Mouse (Mus musculus): ENCODE data around the gene Bin2. TPM values are rescaled to one million over a fixed set of nuclear protein-coding genes. Genes with fewer than 3 reads are reported as not detected.

Gene Bin2
- total RNA-seq, 2 experiments from 2014 or later = 4.5 to 6.2 TPM

GRCm38 (mm10) chr15:100660306-100660705 lies 9.0 kb downstream of the Bin2 start:
- no peak for DNase-seq (ENCODE audit: low spot score in 2 of 2)
- intact Hi-C loops (cut with DNase I) = no loop called here

GRCm38 (mm10) chr15:100655201-100655600 lies 14.2 kb downstream of the Bin2 start:
- intact Hi-C loops (cut with DNase I) = no loop called here
- DNase-seq (ENCODE audit: low spot score in 2 of 2) = no peak

GRCm38 (mm10) chr15:100654271-100654670 lies 15.1 kb downstream of the Bin2 start:
- intact Hi-C loops (cut with DNase I) = no loop called here

GRCm38 (mm10) chr15:100651610-100652009 lies 17.7 kb downstream of the Bin2 start:
- no peak for DNase-seq (ENCODE audit: low spot score in 2 of 2)

More at GRCm38 (mm10) chr15:100654271-100654670, 15.1 kb downstream of the Bin2 start:
- DNase-seq (ENCODE audit: low spot score in 2 of 2) = no peak

GRCm38 (mm10) chr15:100650111-100650510 lies 19.2 kb downstream of the Bin2 start:
- intact Hi-C loops (cut with DNase I) = no loop called here
- DNase-seq (ENCODE audit: low spot score in 2 of 2) = no peak

More at GRCm38 (mm10) chr15:100651610-100652009, 17.7 kb downstream of the Bin2 start:
- intact Hi-C loops (cut with DNase I) = no loop called here

- DNase-seq (ENCODE audit: low spot score in 2 of 2) = no peak
- intact Hi-C loops (cut with DNase I) = no loop called here
Observed at GRCm38 (mm10) chr15:100646161-100646560, 23.2 kb downstream of the Bin2 start.

DNA sequence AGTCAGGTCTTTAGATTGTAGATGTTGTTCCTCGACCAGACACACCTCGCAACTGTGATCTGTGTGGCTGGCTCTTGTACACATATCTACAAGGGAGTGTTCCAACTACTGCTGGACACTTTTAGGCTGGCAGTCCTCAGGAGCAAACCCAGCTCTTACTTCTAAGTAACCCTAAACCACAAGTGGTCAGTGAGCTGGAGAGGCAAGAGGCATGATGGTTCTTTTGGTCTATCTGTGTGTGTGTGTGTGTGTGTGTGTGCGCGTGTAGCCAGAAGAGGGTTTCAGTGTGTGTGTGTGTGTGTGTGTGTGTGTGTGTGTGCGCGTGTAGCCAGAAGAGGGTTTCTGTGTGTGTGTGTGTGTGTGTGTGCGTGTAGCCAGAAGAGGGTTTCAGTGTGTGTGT lies 26.9 kb downstream of the Bin2 start:
- intact Hi-C loops (cut with DNase I) = no loop called here
- DNase-seq (ENCODE audit: low spot score in 2 of 2) = no peak

DNA sequence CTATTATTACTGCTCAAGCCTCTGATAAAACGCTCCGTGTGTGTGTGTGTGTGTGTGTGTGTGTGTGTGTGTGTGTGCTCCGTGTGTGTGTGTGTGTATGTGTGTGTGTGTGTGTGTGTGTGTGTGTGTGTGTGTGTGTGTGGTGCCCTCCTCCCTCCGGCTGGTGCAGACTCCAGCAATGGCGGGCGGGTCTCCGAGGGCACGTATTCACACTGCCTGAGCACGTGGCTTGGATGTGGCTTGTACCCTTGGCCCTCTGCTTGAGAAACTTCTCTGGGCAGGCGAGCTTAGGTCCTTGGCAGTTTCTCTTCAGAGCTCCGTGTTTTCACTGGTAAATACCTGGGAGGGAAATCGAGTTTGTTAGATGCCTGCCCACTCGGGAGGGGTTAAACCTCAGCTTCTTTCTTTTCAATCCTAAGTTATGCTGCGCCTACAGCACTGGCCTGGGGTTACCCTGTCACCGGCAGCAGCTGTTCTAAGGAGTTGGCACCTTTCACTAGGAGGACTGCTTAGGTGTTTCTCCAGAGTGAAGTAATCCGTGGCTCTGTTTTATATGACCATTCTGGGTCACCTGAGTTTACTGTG lies 28.0 kb downstream of the Bin2 start:
- DNase-seq (ENCODE audit: low spot score in 2 of 2) = no peak
- intact Hi-C loops (cut with DNase I) = no loop called here

DNA sequence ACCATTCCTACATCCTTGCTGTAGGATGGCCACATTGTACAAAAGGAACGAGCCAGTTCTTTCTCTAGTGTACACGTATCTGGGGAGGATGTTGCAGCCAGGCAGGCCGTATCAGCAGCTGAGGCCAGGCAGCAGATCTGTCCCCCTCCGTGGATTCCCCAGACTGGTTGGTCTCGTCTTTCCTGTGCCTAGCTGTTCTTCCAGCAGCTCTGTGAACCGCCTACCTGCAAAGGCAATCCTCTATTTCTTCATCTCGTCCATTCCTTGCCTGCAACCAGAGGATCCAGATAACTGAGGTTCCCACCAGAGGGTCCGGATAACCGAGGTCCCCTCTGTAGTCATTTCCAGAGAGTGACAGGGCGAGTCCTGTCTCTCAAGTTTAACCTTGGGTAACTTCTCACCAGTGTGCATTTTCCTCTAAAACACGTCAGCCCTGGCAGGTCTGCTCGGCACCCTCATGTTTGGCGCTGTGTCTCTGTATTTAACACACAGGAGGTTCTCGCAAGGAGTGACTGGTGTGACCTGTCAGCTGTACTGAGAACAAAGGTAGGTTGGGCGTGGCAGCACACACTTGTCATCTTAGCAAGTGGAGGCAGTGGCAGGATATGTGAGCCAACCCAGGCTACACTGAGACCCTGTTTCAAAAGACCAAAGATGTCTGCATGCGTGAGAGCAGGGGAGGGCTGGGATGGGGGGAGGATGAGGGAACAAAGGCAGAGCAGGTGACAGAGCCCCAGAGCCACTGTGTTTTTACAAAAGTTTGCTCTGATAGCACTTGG lies 29.2 kb downstream of the Bin2 start:
- intact Hi-C loops (cut with DNase I) = no loop called here
- DNase-seq (ENCODE audit: low spot score in 2 of 2) = no peak

GRCm38 (mm10) chr15:100637661-100638060 lies 31.7 kb downstream of the Bin2 start:
- intact Hi-C loops (cut with DNase I) = no loop called here
- DNase-seq (ENCODE audit: low spot score in 2 of 2) = no peak

- intact Hi-C loops (cut with DNase I) = no loop called here
- no peak for DNase-seq (ENCODE audit: low spot score in 2 of 2)
Observed at GRCm38 (mm10) chr15:100636700-100637501, 32.5 kb downstream of the Bin2 start, which contains the start of gene Smagp. Gene Smagp (minus strand): TSS chr15:100636940.

GRCm38 (mm10) chr15:100635851-100636645 lies 33.3 kb downstream of the Bin2 start:
- intact Hi-C loops (cut with DNase I) = no loop called here

DNA sequence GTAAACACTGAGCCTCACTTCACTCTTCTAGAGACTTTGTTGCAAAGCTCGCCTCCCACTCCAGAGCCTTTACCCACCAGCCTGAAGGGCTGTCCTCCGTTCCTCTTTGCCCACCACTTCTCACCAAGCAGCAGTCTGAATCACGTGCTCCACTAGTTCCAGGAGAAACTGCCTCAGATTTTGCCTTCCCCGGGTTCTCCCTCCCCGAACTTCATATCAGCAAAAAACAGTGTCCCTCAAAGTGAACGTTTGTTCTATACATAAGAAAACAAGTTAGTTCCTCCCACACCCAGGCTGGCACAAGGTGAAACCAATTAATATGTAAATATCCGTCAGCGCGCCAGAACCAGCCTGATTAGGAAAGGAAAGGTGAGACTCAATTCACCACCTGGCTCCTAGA lies 34.1 kb downstream of the Bin2 start:
- no peak for DNase-seq (ENCODE audit: low spot score in 2 of 2)
- intact Hi-C loops (cut with DNase I) = no loop called here

More at GRCm38 (mm10) chr15:100635851-100636645, 33.3 kb downstream of the Bin2 start:
- DNase-seq (ENCODE audit: low spot score in 2 of 2) = no peak

DNA sequence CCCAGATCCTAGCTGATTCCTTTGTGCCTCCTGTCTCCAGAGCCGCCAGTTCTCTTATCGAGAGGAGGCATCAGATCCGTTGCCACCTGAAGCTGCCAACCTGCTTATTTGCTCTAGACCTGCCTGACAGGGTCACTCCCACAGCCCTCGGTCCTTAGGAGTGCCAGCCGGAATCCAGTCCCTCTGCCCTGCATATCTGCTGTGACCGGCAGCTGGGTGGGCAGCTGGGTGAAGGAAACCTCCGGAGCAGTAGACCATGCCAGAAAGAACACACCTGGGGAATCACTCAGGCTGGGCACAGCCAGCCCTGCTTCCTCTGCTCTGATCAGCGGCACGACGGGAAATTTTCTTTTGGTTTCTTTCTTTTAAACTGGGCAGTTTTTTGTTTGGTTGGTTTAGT lies 36.0 kb downstream of the Bin2 start:
- no peak for DNase-seq (ENCODE audit: low spot score in 2 of 2)
- intact Hi-C loops (cut with DNase I) = no loop called here

- no peak for DNase-seq (ENCODE audit: low spot score in 2 of 2)
- intact Hi-C loops (cut with DNase I) = no loop called here
Observed at GRCm38 (mm10) chr15:100632323-100632722, 37.0 kb downstream of the Bin2 start.

DNA sequence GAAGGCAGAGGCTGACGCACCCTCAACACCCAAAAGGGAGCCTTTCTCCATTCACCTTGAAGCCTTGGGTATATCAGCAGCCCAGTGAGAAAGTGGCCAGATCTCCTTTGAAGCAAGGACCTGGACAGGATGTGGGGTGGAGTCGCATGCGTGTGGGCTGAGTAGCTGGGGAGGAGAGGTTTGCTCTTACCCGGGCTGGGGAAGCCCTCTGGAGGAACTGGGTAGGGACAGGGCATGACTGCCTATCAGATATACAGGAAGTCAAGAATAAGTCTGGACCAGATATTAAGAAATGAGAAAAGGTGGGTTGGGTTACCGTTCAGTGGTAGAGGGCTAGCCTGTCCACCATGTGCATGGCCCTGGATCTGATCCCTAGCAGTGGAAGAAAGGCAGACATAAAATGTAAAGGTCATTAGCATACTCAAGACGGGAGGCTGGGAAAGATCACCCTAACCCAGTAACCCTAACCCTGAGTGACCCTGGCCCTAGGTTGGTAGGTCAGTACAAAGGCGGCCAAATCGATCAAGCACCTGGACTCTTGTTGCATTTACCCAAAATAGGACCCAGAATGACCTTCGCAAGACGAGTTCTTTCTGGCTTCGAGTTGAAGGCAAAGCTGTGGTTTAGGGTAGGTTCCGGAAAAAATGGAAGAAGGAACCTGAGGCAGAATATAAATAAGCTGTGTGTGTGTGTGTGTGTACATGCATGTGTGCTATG lies 37.7 kb downstream of the Bin2 start:
- intact Hi-C loops (cut with DNase I) = no loop called here
- DNase-seq (ENCODE audit: low spot score in 2 of 2) = no peak

GRCm38 (mm10) chr15:100630126-100630525 lies 39.2 kb downstream of the Bin2 start:
- DNase-seq (ENCODE audit: low spot score in 2 of 2) = no peak
- intact Hi-C loops (cut with DNase I) = no loop called here

GRCm38 (mm10) chr15:100628797-100629196 lies 40.6 kb downstream of the Bin2 start:
- intact Hi-C loops (cut with DNase I) = no loop called here
- no peak for DNase-seq (ENCODE audit: low spot score in 2 of 2)

- intact Hi-C loops (cut with DNase I) = no loop called here
- no peak for DNase-seq (ENCODE audit: low spot score in 2 of 2)
Observed at GRCm38 (mm10) chr15:100627774-100628370, 41.5 kb downstream of the Bin2 start.

Data from left cerebral cortex, postnatal 36 days (tissue).